Mouse (Mus musculus): ENCODE data around the gene Dcaf11. TPM values are rescaled to one million over a fixed set of nuclear protein-coding genes. Genes with fewer than 3 reads are reported as not detected.

Gene Dcaf11
- total RNA-seq, 2 experiments from 2014 or later = 102 to 123 TPM

GRCm38 (mm10) chr14:55579511-55580496, 20.0 kb downstream of the Dcaf11 start:
- peak in 1 of 2 experiments; percentile 3 for DNase-seq
- intact Hi-C loops (cut with DNase I) = no loop called here

GRCm38 (mm10) chr14:55580731-55581130, 20.9 kb downstream of the Dcaf11 start:
- intact Hi-C loops (cut with DNase I) = no loop called here
- peak in 1 of 2 experiments; percentile 2 for DNase-seq

- peak in 1 of 2 experiments; percentile 2 for DNase-seq
These were observed 22.3 kb downstream of the Dcaf11 start for GRCm38 (mm10) chr14:55581981-55582681.

GRCm38 (mm10) chr14:55584303-55584701, 24.5 kb downstream of the Dcaf11 start:
- no peak for DNase-seq
- intact Hi-C loops (cut with DNase I) = no loop called here

More at GRCm38 (mm10) chr14:55581981-55582681, 22.3 kb downstream of the Dcaf11 start:
- intact Hi-C loops (cut with DNase I) = no loop called here

GRCm38 (mm10) chr14:55584702-55585565, 25.1 kb downstream of the Dcaf11 start, which contains the start of gene Emc9:
Emc9 (minus strand) TSS chr14:55585302.
- peak; percentile 69 to 81 for DNase-seq
- intact Hi-C loops (cut with DNase I) = no loop called here

- DNase-seq = no peak
- intact Hi-C loops (cut with DNase I) = no loop called here
These were observed 25.8 kb downstream of the Dcaf11 start for GRCm38 (mm10) chr14:55585566-55585960.

GRCm38 (mm10) chr14:55586149-55586548, 26.3 kb downstream of the Dcaf11 start:
- no peak for DNase-seq
- intact Hi-C loops (cut with DNase I) = no loop called here

- intact Hi-C loops (cut with DNase I) = no loop called here
- no peak for DNase-seq
These were observed 29.5 kb downstream of the Dcaf11 start for GRCm38 (mm10) chr14:55589271-55589670.

GRCm38 (mm10) chr14:55589771-55590448, 30.1 kb downstream of the Dcaf11 start:
- DNase-seq = no peak
- intact Hi-C loops (cut with DNase I) = loop anchor here (5.0 kb wide), 1 partner anchor 42 kb away; no protein-coding TSS in a partner anchor

- intact Hi-C loops (cut with DNase I) = loop anchor here (5.0 kb wide), 1 partner anchor 41 kb away; no protein-coding TSS in a partner anchor
- peak; percentile 89 to 93 for DNase-seq
These were observed 31.0 kb downstream of the Dcaf11 start, which contains the start of gene Psme2 for GRCm38 (mm10) chr14:55590748-55591330. Psme2 (minus strand) TSS chr14:55591113.

- peak; percentile 91 to 93 for DNase-seq
- intact Hi-C loops (cut with DNase I) = loop anchor here (5.0 kb wide), 1 partner anchor 41 kb away; no protein-coding TSS in a partner anchor
These were observed 31.6 kb downstream of the Dcaf11 start, which contains the start of gene Rnf31 for GRCm38 (mm10) chr14:55591331-55591891. Rnf31 (plus strand) TSS chr14:55591708.

- intact Hi-C loops (cut with DNase I) = loop anchor here (5.0 kb wide), 1 partner anchor 40 kb away; no protein-coding TSS in a partner anchor
- DNase-seq = no peak
These were observed 32.4 kb downstream of the Dcaf11 start for GRCm38 (mm10) chr14:55592226-55592625.

GRCm38 (mm10) chr14:55596036-55596690, 36.4 kb downstream of the Dcaf11 start:
- no peak for DNase-seq
- intact Hi-C loops (cut with DNase I) = no loop called here

GRCm38 (mm10) chr14:55598521-55599390, 39.0 kb downstream of the Dcaf11 start:
- no peak for DNase-seq
- intact Hi-C loops (cut with DNase I) = no loop called here

GRCm38 (mm10) chr14:55603271-55603632, 43.4 kb downstream of the Dcaf11 start, which contains the start of gene Irf9:
Irf9 (plus strand) TSS chr14:55603571.
- no peak for DNase-seq
- intact Hi-C loops (cut with DNase I) = loop anchor here (2.0 to 5.0 kb wide), 2 partner anchors 41 to 106 kb away; partner anchors contain the start of genes A730061H03Rik and Dcaf11
